Mouse (Mus musculus) embryonic facial prominence, embryonic 14.5 days (tissue): ENCODE results near the gene Trim58. TPM values are rescaled to one million over a fixed set of nuclear protein-coding genes. Genes with fewer than 3 reads are reported as not detected.

Source experiments
- ATAC-seq: fragments of 200-750 bp; cut with Nextera tagmentation; 2 replicates; pipeline ENCODE4 v1.8.0; 2017; ENCODE audit warnings: low read depth, moderate number of reproducible peaks, moderate TSS enrichment
- DNase-seq: peaks from one replicate; pipeline ENCODE4 v3.0.0-alpha.2; 2015; ENCODE audit warnings: low spot score
- H3K27ac ChIP-seq: fragments of 300-500 bp; sonication (generic); replicated peaks from 2 replicates; pipeline ENCODE4 v1.5.1; 2014; ENCODE audit warnings: low read depth, mild to moderate bottlenecking, low read length, moderate library complexity
- H3K27me3 ChIP-seq: fragments of 300-500 bp; sonication (generic); replicated peaks from 2 replicates; pipeline ENCODE4 v1.6.1; 2014; ENCODE audit warnings: low read length; ENCODE audit not compliant: control insufficient read depth, insufficient read depth
- H3K36me3 ChIP-seq: fragments of 300-500 bp; sonication (generic); 2 replicates; pipeline ENCODE4 v1.6.1; 2014; ENCODE audit warnings: low read length, mixed read lengths; ENCODE audit not compliant: control insufficient read depth, insufficient read depth
- H3K4me1 ChIP-seq: fragments of 300-500 bp; sonication (generic); 2 replicates; pipeline ENCODE4 v1.6.1; 2014; ENCODE audit warnings: antibody characterized with exemption, low read length; ENCODE audit not compliant: control insufficient read depth, insufficient read depth
- H3K4me2 ChIP-seq: fragments of 300-500 bp; sonication (generic); 2 replicates; pipeline ENCODE4 v1.6.1; 2014; ENCODE audit warnings: low read depth, mild to moderate bottlenecking, low read length, moderate library complexity, mixed read lengths
- H3K4me3 ChIP-seq: fragments of 300-500 bp; sonication (generic); 2 replicates; pipeline ENCODE4 v1.5.1; 2014; ENCODE audit warnings: low read depth, mild to moderate bottlenecking, low read length
- H3K9ac ChIP-seq: fragments of 300-500 bp; sonication (generic); 2 replicates; pipeline ENCODE4 v1.6.1; 2014; ENCODE audit warnings: low read depth, mild to moderate bottlenecking, low read length, moderate library complexity, mixed read lengths
- H3K9me3 ChIP-seq: fragments of 300-500 bp; sonication (generic); 2 replicates; pipeline ENCODE4 v1.6.1; 2016; ENCODE audit warnings: low read length; ENCODE audit not compliant: control insufficient read depth
- WGBS: fragments of 180-500 bp; shearing (Covaris S2); extraction: QIAGEN DNeasy Blood & Tissue Kit; methylation state at CpG from one replicate; pipeline ENCODE4 v1.1.7; 2014; 5-methylcytosine and 5-hydroxymethylcytosine counted together
- polyA plus RNA-seq: library from polyadenylated mRNA; unstranded; fragments of >200 nt; fragmentation: Nextera tagmentation; extraction: Ambion mirVana; gene quantifications from 2 replicates; pipeline ENCODE4 v1.2.1, GENCODE M21; 2014

Gene Trim58
- polyA plus RNA-seq, 1 experiment from 2014 or later: 0.07 TPM

DNA sequence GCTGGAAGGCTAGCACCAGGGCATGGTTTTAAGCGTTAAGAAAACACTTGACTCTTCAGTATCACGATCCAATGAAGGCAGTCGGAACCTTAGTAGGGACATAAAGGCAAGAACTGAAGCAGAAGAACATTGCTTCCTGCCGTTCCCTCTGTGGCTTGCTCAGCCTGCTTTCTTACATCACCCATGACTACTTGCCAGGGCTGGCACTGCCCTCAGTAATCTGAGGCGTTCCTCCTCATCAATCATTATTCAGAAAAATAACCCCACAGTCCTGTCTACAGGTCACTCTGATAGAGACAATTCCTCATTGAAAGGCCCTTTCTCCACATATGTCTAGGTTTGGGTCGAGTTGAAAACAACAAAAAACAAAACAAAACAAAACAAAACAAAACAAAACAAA, 33.2 kb upstream of the Trim58 start:
- Histone ChIP-seq H3K4me2 (no peak overlapping the region), H3K36me3 (no peaks in the 10 kb centered on the region), H3K4me1 (no peaks in the 10 kb centered on the region), H3K27ac (no peak overlapping the region), H3K4me3 (no peak overlapping the region), H3K9me3 (no peaks in the 10 kb centered on the region), H3K27me3 (no peaks in the 10 kb centered on the region), H3K9ac (no peak overlapping the region)
- DNase-seq (no peak), ATAC-seq (no peak)
- 80% methylated on average over 6 of the region's 6 CpGs for WGBS

DNA sequence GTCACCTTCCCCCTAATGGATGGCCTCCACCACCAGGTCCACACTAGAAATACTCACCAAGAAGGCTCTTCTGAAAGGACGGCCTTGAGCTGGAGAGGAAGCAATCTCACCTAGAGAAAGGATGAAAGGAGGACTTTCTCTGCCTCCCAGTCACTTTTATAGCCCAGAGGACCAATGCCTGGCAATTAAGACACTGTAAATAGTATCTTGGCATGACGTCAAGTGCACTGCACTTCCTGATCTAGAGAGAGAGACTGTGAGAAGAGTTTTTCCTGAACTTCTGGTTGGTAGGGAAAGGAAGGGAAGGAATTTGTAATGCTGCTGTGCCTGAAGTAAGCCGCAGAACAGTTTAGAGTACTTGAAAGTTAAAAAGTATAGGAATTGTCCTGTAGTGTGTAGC, 26.9 kb upstream of the Trim58 start:
- Histone ChIP-seq H3K4me3 (no peak overlapping the region), H3K4me1 (no peaks in the 10 kb centered on the region), H3K36me3 (no peaks in the 10 kb centered on the region), H3K9me3 (no peaks in the 10 kb centered on the region), H3K27ac (no peak overlapping the region), H3K9ac (no peak overlapping the region), H3K27me3 (no peaks in the 10 kb centered on the region), H3K4me2 (no peak overlapping the region)
- ATAC-seq (no peak), DNase-seq (peak; percentile 4)
- 73% methylated on average over 3 of the region's 3 CpGs for WGBS

DNA sequence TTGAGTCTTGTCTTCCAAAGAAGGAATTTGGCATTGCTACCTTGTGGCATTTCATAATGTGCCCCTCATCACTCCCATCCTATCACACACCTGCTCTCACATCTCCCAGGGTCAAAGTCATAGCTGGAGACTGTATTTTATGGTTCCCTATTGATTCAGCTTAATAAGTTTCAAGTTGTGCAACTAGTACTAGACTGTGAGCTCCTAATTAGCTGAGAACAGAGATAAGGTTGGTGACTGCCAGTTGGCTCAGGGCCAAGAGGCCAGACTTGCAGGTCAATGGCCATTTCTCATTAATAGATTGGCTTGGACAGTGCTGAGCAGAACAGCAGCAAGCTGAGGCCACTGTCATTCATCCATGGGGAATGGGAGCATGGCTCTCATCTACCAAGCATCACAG, 25.7 kb upstream of the Trim58 start:
- no peaks in the 10 kb centered on the region for H3K36me3 ChIP-seq
- no peaks in the 10 kb centered on the region for H3K27me3 ChIP-seq

DNA sequence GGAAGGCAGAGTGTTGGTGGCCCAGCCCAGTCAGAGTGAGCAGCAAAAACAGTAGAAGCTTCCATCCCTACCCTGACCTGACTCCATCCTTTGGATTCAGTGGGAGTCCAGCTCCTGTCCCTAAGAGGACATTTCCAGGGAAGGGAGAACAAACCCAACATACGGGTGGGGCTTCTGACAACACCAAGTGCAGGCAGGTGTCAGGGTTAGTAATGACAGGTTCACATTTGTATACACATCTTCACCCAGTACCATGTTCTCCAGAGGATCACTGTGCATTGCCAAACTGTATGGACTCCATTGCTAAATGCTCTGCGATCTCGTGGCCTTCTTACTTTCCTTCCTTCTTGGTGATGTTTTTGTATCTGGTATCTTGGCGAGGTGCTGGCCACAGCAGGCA, 24.3 kb upstream of the Trim58 start, which contains the start of gene 2210407C18Rik:
Gene 2210407C18Rik (minus strand): TSS at position 101 of the 400 bp plus-strand sequence.
- no peak within 1 kb of the TSS for H3K4me2 ChIP-seq
- ATAC-seq (no peak), DNase-seq (no peak)
- no peak within 1 kb of the TSS for H3K27ac ChIP-seq
- 96% methylated on average over 4 of the region's 4 CpGs for WGBS
- no peaks in the 10 kb centered on the region for H3K36me3 ChIP-seq
- H3K9me3 ChIP-seq: no peaks in the 10 kb centered on the region
- H3K4me3 ChIP-seq: no peak within 1 kb of the TSS
- H3K4me1 ChIP-seq: no peaks in the 10 kb centered on the region
- H3K27me3 ChIP-seq: no peaks in the 10 kb centered on the region
- H3K9ac ChIP-seq: no peak within 1 kb of the TSS

More for the DNA sequence above, 25.7 kb upstream of the Trim58 start:
- no peak overlapping the region for H3K9ac ChIP-seq
- no peaks in the 10 kb centered on the region for H3K9me3 ChIP-seq
- ATAC-seq (no peak), DNase-seq (no peak)
- H3K27ac ChIP-seq: no peak overlapping the region
- H3K4me3 ChIP-seq: no peak overlapping the region
- H3K4me1 ChIP-seq: no peaks in the 10 kb centered on the region
- H3K4me2 ChIP-seq: no peak overlapping the region

DNA sequence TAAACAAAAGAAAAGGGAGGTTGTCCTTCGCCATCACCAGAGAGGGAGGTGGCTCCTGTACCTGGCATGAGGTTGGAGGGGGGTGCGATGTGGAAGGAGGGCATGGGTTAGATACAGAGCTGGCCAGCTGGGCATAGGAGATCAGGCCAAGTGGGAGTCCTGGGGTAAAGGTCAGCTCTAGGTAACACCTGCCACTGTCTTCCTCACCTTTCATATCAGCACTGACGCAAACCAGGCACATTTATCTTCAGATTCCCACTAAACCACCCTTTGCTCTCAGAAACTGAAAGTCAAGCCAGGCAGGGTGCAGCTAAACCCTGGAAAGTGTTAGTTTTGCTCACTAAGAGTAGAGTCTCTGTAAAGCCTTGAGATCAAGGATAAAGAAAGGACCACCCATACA, 21.9 kb upstream of the Trim58 start:
- Histone ChIP-seq H3K4me2 (no peak overlapping the region), H3K9me3 (no peaks in the 10 kb centered on the region), H3K9ac (no peak overlapping the region), H3K27ac (no peak overlapping the region), H3K27me3 (no peaks in the 10 kb centered on the region), H3K4me3 (no peak overlapping the region), H3K36me3 (no peaks in the 10 kb centered on the region), H3K4me1 (no peaks in the 10 kb centered on the region)
- WGBS: 70% methylated on average over 3 of the region's 3 CpGs
- DNase-seq (no peak), ATAC-seq (no peak)

DNA sequence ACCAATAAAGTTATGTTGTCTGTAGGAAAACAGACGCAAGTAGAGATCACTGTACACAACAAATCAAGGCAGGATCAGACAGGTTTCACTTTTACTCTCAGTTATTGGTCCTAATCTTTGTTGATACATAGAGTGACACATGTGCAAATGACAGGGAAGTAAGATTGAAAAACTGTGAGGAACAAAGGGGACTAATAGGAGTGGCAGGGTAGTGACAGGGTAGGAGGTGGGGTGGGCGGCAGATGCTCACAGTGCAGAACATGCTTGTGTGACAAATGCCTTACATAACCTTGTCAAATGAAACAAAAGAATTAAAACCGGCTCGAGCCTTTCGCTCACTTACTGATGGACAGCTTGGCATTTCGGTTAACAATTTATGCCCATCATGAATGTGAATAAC, 21.5 kb upstream of the Trim58 start:
- Histone ChIP-seq H3K36me3 (no peaks in the 10 kb centered on the region), H3K4me3 (no peak overlapping the region), H3K4me1 (no peaks in the 10 kb centered on the region), H3K27me3 (no peaks in the 10 kb centered on the region), H3K27ac (no peak overlapping the region), H3K9me3 (no peaks in the 10 kb centered on the region), H3K9ac (no peak overlapping the region), H3K4me2 (no peak overlapping the region)
- DNase-seq (no peak), ATAC-seq (no peak)
- WGBS: 71% methylated on average over 6 of the region's 6 CpGs

DNA sequence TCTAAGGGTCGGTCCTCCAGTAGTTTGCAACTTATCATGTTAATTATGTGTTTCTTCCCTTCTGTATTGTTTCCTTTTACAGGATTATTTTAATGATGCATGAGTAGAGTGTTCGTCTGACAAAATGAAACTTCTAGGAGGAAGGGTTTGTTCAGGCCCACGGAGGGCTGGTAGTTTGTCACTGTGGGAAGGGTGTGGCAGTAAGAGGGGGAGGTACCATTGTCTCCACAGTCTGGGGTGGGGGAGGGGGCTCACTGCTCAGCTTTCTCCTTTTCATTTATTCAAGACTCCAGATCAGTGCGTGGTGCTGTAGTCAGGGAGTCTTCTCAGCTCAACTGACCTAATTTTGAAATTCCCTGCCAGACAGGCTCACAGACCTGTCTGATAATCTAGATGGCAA, 14.1 kb upstream of the Trim58 start:
- no peaks in the 10 kb centered on the region for H3K27me3 ChIP-seq
- no peaks in the 10 kb centered on the region for H3K36me3 ChIP-seq
- no peak overlapping the region for H3K4me3 ChIP-seq
- no peak overlapping the region for H3K4me2 ChIP-seq
- H3K4me1 ChIP-seq: no peaks in the 10 kb centered on the region
- WGBS: 57% methylated on average over 4 of the region's 4 CpGs
- H3K9me3 ChIP-seq: no peaks in the 10 kb centered on the region
- H3K9ac ChIP-seq: no peak overlapping the region
- no peak overlapping the region for H3K27ac ChIP-seq
- no peak for DNase-seq
- no peak for ATAC-seq

DNA sequence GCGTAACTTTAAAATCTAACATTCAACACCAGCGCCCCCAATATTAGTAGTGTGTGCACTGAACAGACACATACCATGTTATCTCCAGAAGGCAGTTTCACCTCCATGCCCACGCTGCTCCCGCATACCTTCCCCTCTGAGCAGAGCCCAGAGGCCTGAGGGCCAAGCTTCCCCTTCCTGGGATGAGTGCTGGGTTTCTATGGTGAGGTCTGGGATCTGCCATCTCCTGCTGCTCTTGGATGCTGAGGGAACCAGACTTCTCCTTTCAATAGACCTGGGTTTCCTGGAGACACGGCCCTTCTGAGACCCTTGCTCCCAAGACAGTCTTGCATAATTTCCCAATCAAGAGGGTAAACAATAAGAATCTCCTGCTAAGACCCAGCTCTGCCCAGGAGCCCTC, 9.9 kb upstream of the Trim58 start, which contains the start of gene Olfr323:
Gene Olfr323 (minus strand): TSS at position 101 of the 400 bp plus-strand sequence.
- no peaks in the 10 kb centered on the region for H3K27me3 ChIP-seq
- H3K4me2 ChIP-seq: no peak within 1 kb of the TSS
- no peak within 1 kb of the TSS for H3K27ac ChIP-seq
- ATAC-seq: no peak
- H3K9ac ChIP-seq: no peak within 1 kb of the TSS
- H3K9me3 ChIP-seq: no peaks in the 10 kb centered on the region
- WGBS: 81% methylated on average over 5 of the region's 5 CpGs
- H3K4me3 ChIP-seq: no peak within 1 kb of the TSS
- H3K36me3 ChIP-seq: no peaks in the 10 kb centered on the region
- H3K4me1 ChIP-seq: no peaks in the 10 kb centered on the region
- DNase-seq: no peak

DNA sequence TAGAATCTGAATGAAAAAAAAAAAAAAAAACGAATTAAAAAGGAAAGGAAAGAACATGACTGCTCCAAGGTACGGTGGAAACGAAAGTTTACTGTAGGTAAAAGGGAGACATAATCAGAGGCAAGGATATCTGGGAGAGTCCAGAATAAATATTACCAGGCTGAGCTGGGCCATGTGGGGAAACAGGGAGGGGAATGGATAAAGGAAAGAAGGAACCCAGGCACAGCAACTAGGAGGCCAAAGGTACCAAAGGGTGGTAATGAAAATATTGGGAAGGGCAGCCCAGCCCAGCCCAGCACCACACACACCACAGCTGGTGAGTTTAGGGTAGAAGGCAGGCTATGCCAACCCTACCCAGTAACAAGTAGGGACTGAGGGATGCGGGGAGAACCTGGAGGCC, 5.4 kb upstream of the Trim58 start:
- Histone ChIP-seq H3K36me3 (no peaks in the 10 kb centered on the region), H3K4me3 (no peak overlapping the region), H3K9ac (no peak overlapping the region), H3K4me1 (no peaks in the 10 kb centered on the region), H3K9me3 (no peaks in the 10 kb centered on the region), H3K27ac (no peak overlapping the region), H3K27me3 (0 out of 2 replicates have a peak, but pooled peaks cover 11% of the 10 kb centered on the region), H3K4me2 (no peak overlapping the region)
- DNase-seq (no peak), ATAC-seq (no peak)
- WGBS: 64% methylated on average over 4 of the region's 4 CpGs
